Mouse (Mus musculus): ENCODE measurements around the gene Bnipl. TPM values are rescaled to one million over a fixed set of nuclear protein-coding genes. Genes with fewer than 3 reads are reported as not detected.
A peak's percentile ranks its signal among the peaks of the same experiment; 100 is the strongest.

Gene Bnipl
- polyA plus RNA-seq, 1 experiment from 2014 or later, result not detected

GRCm38 (mm10) chr3:95293537-95293936 is 42.5 kb upstream of the Bnipl start:
- Histone ChIP-seq H3K4me2 (replicated peaks; ENCODE audit: low read depth) (no peak overlapping the region), H3K4me3 (ENCODE audit: low read depth, low read length) (no peak overlapping the region), H3K36me3 (ENCODE audit: control insufficient read depth, insufficient read depth) (peaks cover 32% of the 10 kb centered on the region), H3K9ac (ENCODE audit: low read depth, low read length) (no peak overlapping the region), H3K27ac (ENCODE audit: low read depth, low read length) (peak overlapping the region; percentile 42), H3K27me3 (replicated peaks; ENCODE audit: control insufficient read depth, insufficient read depth, low read length) (no peaks in the 10 kb centered on the region), H3K4me1 (replicated peaks; ENCODE audit: control insufficient read depth, insufficient read depth, low read length) (no peaks in the 10 kb centered on the region), H3K9me3 (ENCODE audit: control insufficient read depth) (no peaks in the 10 kb centered on the region)
- no peak for TF ChIP-seq CTCF (IDR thresholded peaks at IDR 0.05; ENCODE audit: low read depth)
- no peak for ATAC-seq
- 62% methylated on average over 11 of the region's 11 CpGs for WGBS

- Histone ChIP-seq H3K4me3 (ENCODE audit: low read depth, low read length) (no peak overlapping the region), H3K9me3 (ENCODE audit: control insufficient read depth) (no peaks in the 10 kb centered on the region), H3K27ac (ENCODE audit: low read depth, low read length) (peak overlapping the region; percentile 42; the same call in 1 of the 2 replicates), H3K4me2 (replicated peaks; ENCODE audit: low read depth) (no peak overlapping the region), H3K9ac (ENCODE audit: low read depth, low read length) (no peak overlapping the region), H3K27me3 (replicated peaks; ENCODE audit: control insufficient read depth, insufficient read depth, low read length) (no peaks in the 10 kb centered on the region), H3K36me3 (ENCODE audit: control insufficient read depth, insufficient read depth) (peaks cover 38% of the 10 kb centered on the region), H3K4me1 (replicated peaks; ENCODE audit: control insufficient read depth, insufficient read depth, low read length) (no peaks in the 10 kb centered on the region)
- 96% methylated on average over 2 of the region's 2 CpGs for WGBS
- no peak for TF ChIP-seq CTCF (IDR thresholded peaks at IDR 0.05; ENCODE audit: low read depth)
- no peak for ATAC-seq
Measured at GRCm38 (mm10) chr3:95292899-95293298, 41.9 kb upstream of the Bnipl start.

GRCm38 (mm10) chr3:95291041-95291440 is 40.0 kb upstream of the Bnipl start:
- peak overlapping the region; percentile 31; the same call in 1 of the 2 replicates for H3K27ac ChIP-seq (ENCODE audit: low read depth, low read length)
- no peak; the same call in 1 of the 2 replicates for ATAC-seq

GRCm38 (mm10) chr3:95290156-95290555 is 39.2 kb upstream of the Bnipl start:
- Histone ChIP-seq H3K4me3 (ENCODE audit: low read depth, low read length) (no peak overlapping the region), H3K9me3 (ENCODE audit: control insufficient read depth) (no peaks in the 10 kb centered on the region), H3K27ac (ENCODE audit: low read depth, low read length) (0 out of 2 replicates have a peak overlapping the region, but pooled peaks have one; percentile 31), H3K27me3 (replicated peaks; ENCODE audit: control insufficient read depth, insufficient read depth, low read length) (no peaks in the 10 kb centered on the region), H3K4me1 (replicated peaks; ENCODE audit: control insufficient read depth, insufficient read depth, low read length) (no peaks in the 10 kb centered on the region), H3K9ac (ENCODE audit: low read depth, low read length) (no peak overlapping the region), H3K36me3 (ENCODE audit: control insufficient read depth, insufficient read depth) (peaks cover 45% of the 10 kb centered on the region), H3K4me2 (replicated peaks; ENCODE audit: low read depth) (no peak overlapping the region)
- WGBS, result 64% methylated on average over 6 of the region's 6 CpGs
- no peak for TF ChIP-seq CTCF (IDR thresholded peaks at IDR 0.05; ENCODE audit: low read depth)
- no peak for ATAC-seq

More at GRCm38 (mm10) chr3:95291041-95291440, 40.0 kb upstream of the Bnipl start:
- Histone ChIP-seq H3K27me3 (replicated peaks; ENCODE audit: control insufficient read depth, insufficient read depth, low read length) (no peaks in the 10 kb centered on the region), H3K9me3 (ENCODE audit: control insufficient read depth) (no peaks in the 10 kb centered on the region), H3K4me2 (replicated peaks; ENCODE audit: low read depth) (no peak overlapping the region; the same call in 1 of the 2 replicates), H3K4me3 (ENCODE audit: low read depth, low read length) (no peak overlapping the region), H3K4me1 (replicated peaks; ENCODE audit: control insufficient read depth, insufficient read depth, low read length) (no peaks in the 10 kb centered on the region), H3K9ac (ENCODE audit: low read depth, low read length) (no peak overlapping the region), H3K36me3 (ENCODE audit: control insufficient read depth, insufficient read depth) (peaks cover 45% of the 10 kb centered on the region)
- no peak for TF ChIP-seq CTCF (IDR thresholded peaks at IDR 0.05; ENCODE audit: low read depth)
- 55% methylated on average over 4 of the region's 4 CpGs for WGBS

GRCm38 (mm10) chr3:95289419-95289818 is 38.4 kb upstream of the Bnipl start:
- TF ChIP-seq CTCF (IDR thresholded peaks at IDR 0.05; ENCODE audit: low read depth), result no peak
- ATAC-seq, result no peak

GRCm38 (mm10) chr3:95287541-95287940 is 36.5 kb upstream of the Bnipl start:
- WGBS, result 86% methylated on average over 3 of the region's 3 CpGs
- H3K27me3 ChIP-seq (replicated peaks; ENCODE audit: control insufficient read depth, insufficient read depth, low read length), result no peaks in the 10 kb centered on the region
- H3K4me3 ChIP-seq (ENCODE audit: low read depth, low read length), result no peak overlapping the region
- H3K9ac ChIP-seq (ENCODE audit: low read depth, low read length), result no peak overlapping the region
- no peak for TF ChIP-seq CTCF (IDR thresholded peaks at IDR 0.05; ENCODE audit: low read depth)
- H3K9me3 ChIP-seq (ENCODE audit: control insufficient read depth), result no peaks in the 10 kb centered on the region
- H3K4me2 ChIP-seq (replicated peaks; ENCODE audit: low read depth), result no peak overlapping the region
- ATAC-seq, result no peak
- H3K27ac ChIP-seq (ENCODE audit: low read depth, low read length), result no peak overlapping the region
- H3K36me3 ChIP-seq (ENCODE audit: control insufficient read depth, insufficient read depth), result peaks cover 26% of the 10 kb centered on the region
- H3K4me1 ChIP-seq (replicated peaks; ENCODE audit: control insufficient read depth, insufficient read depth, low read length), result peaks cover 11% of the 10 kb centered on the region

More at GRCm38 (mm10) chr3:95289419-95289818, 38.4 kb upstream of the Bnipl start:
- Histone ChIP-seq H3K9ac (ENCODE audit: low read depth, low read length) (no peak overlapping the region), H3K4me2 (replicated peaks; ENCODE audit: low read depth) (no peak overlapping the region), H3K27ac (ENCODE audit: low read depth, low read length) (0 out of 2 replicates have a peak overlapping the region, but pooled peaks have one; percentile 3), H3K9me3 (ENCODE audit: control insufficient read depth) (no peaks in the 10 kb centered on the region), H3K36me3 (ENCODE audit: control insufficient read depth, insufficient read depth) (peaks cover 40% of the 10 kb centered on the region), H3K4me3 (ENCODE audit: low read depth, low read length) (no peak overlapping the region), H3K27me3 (replicated peaks; ENCODE audit: control insufficient read depth, insufficient read depth, low read length) (no peaks in the 10 kb centered on the region), H3K4me1 (replicated peaks; ENCODE audit: control insufficient read depth, insufficient read depth, low read length) (peaks cover 4% of the 10 kb centered on the region)
- WGBS, result 92% methylated on average over 4 of the region's 4 CpGs
